Mouse (Mus musculus) CD4-positive, CD25-positive, alpha-beta regulatory T cell, adult 4 months (primary cell): ENCODE results near the gene Crebl2. TPM values are rescaled to one million over a fixed set of nuclear protein-coding genes. Genes with fewer than 3 reads are reported as not detected.
A peak's percentile ranks its signal among the peaks of the same experiment; 100 is the strongest.

ENCODE experiments used
- ATAC-seq: one replicate; pipeline ENCODE4 v1.8.0; 2017
- polyA plus RNA-seq, 2 experiments: library from polyadenylated mRNA; unstranded; fragments of 100-300 nt; shearing (Covaris generic); gene quantifications; one replicate each; pipeline ENCODE4 v1.2.1; 2017

Gene Crebl2
- polyA plus RNA-seq = 10 to 100 TPM; 28.9 to 33.5 TPM

- peak; percentile 84 for ATAC-seq
Measured at GRCm38 (mm10) chr6:134829786-134830700, at the start of gene Crebl2. TSS of gene Crebl2 (plus strand) at chr6:134830154.

- ATAC-seq = no peak
Measured at GRCm38 (mm10) chr6:134781494-134781913, 48.5 kb upstream of the Crebl2 start.

GRCm38 (mm10) chr6:134782900-134783299 lies 47.1 kb upstream of the Crebl2 start:
- ATAC-seq = no peak

GRCm38 (mm10) chr6:134786426-134786825 lies 43.5 kb upstream of the Crebl2 start:
- ATAC-seq = no peak

- ATAC-seq = no peak
Measured at GRCm38 (mm10) chr6:134789100-134789499, 40.9 kb upstream of the Crebl2 start.

- ATAC-seq = peak; percentile 24
Measured at GRCm38 (mm10) chr6:134791251-134792118, 38.5 kb upstream of the Crebl2 start.

GRCm38 (mm10) chr6:134792141-134793045 lies 37.6 kb upstream of the Crebl2 start, which contains the start of gene Dusp16:
TSS of gene Dusp16 (minus strand) at chr6:134792625.
- ATAC-seq = peak; percentile 81

- ATAC-seq = no peak
Measured at GRCm38 (mm10) chr6:134793046-134793806, 36.7 kb upstream of the Crebl2 start.

- ATAC-seq = peak; percentile 62
Measured at GRCm38 (mm10) chr6:134793911-134794520, 35.9 kb upstream of the Crebl2 start.

- ATAC-seq = no peak
Measured at GRCm38 (mm10) chr6:134796297-134796696, 33.7 kb upstream of the Crebl2 start.

- ATAC-seq = no peak
Measured at GRCm38 (mm10) chr6:134801483-134801882, 28.5 kb upstream of the Crebl2 start.

GRCm38 (mm10) chr6:134802641-134803043 lies 27.3 kb upstream of the Crebl2 start:
- ATAC-seq = no peak

- no peak for ATAC-seq
Measured at GRCm38 (mm10) chr6:134804736-134805277, 25.1 kb upstream of the Crebl2 start.

GRCm38 (mm10) chr6:134806130-134806529 lies 23.8 kb upstream of the Crebl2 start:
- ATAC-seq = no peak

GRCm38 (mm10) chr6:134807091-134807490 lies 22.9 kb upstream of the Crebl2 start:
- no peak for ATAC-seq

- ATAC-seq = no peak
Measured at GRCm38 (mm10) chr6:134807794-134808193, 22.2 kb upstream of the Crebl2 start.

- ATAC-seq = no peak
Measured at GRCm38 (mm10) chr6:134813066-134813465, 16.9 kb upstream of the Crebl2 start.

GRCm38 (mm10) chr6:134817051-134817928 lies 12.7 kb upstream of the Crebl2 start:
- ATAC-seq = no peak

- ATAC-seq = no peak
Measured at GRCm38 (mm10) chr6:134819741-134820140, 10.2 kb upstream of the Crebl2 start.
